Mouse (Mus musculus): ENCODE measurements around the gene Ak6.

The Ak6 gene

DNA sequence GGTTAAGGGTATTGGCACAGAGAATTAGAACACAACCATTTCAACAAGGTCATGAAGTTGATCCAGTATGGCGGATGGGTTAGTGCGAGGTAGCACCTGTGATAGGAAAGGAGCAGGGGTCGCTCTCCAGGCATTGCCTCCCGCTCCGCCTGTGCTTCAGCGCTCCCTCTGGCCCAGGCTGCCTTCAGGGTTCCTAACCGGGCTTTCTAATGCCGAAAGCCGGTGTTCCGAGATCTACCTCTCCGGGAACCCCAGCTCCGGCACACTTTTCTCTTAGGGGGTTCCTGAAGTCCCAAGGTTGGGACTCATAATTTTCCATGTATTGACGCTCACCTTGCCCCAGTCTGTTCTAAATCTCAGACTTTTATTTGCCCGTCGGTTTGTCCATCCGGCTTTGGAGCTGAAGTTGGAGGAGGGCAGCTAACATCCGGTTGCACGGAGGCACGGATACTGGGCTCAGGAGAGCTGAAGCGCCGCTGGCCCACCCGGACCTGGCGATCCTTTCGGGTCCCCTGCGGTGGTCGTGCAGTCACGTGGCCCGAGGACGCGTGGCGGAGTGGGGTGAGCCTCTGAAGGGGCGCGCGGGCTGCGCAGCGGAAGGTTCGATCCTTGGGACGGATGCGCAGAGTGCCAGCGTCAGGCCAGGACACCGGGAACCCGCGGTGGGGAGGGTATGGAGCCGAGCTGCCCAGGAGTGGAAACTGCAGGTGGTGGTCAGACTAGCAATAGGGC is 18.7 kb downstream of the Ak6 start, which contains the start of gene Ccdc125:
Gene Ccdc125, plus strand, starts transcription at position 427 of the 732 bp plus-strand sequence.
- DNase-seq (ENCODE audit: low spot score in 2 of 2) = no peak

DNA sequence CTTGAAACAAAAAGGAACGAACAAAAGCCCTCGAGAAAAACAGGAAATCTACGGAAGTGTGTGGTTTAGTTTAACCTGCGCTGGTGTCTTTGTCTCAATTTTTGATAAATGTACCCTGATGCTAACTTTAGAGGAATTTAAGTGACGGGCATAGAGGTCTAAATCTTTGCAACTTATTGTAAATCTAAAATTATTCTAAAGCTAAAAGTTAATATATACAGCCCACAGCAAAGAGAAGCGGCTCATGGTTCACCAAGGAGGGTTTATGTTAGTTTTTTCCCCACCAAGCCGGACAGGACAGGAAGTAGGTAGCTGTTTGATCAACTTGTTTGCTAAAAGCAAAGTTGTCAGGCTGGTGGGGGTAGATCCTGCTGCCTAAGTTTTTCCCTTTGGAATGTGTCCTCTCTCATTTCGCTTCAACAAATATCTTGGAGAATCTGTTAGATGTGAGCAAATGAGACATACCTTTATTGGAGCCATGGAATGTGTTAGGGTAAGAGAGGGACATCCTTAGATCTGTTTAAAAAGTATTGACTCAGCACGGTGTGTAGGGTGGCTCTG is 19.5 kb downstream of the Ak6 start:
- no peak for DNase-seq (ENCODE audit: low spot score in 2 of 2)

DNA sequence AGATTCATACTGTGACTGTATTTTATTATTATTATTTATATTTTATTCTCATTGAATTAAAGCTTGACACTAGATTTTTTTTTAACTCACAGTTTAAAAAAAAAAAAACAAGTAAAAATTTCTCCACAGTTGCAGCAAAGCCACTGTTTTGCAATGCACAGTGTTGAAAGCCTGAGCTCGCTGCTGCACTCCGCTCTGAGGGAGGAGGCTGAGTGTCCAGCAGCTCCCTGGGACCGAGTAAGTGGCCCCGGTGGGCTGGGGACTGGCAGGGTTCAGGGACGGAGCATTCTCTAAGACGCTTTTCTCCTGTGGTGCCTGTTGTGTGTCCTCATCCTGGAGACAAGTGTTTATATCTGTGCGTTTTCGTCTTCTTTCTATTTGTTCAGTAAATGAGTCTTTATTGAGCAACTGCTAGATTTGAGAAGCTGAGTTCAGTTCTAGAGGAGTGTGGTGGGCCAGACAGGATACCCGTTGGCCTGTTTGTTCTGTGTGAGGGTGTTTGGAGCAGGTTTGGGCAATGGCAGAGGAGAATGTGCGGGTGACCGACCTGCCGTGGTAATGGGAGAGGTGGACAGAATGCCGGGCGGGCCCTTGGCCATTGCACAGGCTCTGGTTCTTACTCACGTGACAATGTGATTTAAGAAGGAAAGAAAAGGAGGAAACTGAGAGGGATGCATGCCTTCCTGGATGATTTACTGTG is 25.3 kb downstream of the Ak6 start:
- no peak for DNase-seq (ENCODE audit: low spot score in 2 of 2)

DNA sequence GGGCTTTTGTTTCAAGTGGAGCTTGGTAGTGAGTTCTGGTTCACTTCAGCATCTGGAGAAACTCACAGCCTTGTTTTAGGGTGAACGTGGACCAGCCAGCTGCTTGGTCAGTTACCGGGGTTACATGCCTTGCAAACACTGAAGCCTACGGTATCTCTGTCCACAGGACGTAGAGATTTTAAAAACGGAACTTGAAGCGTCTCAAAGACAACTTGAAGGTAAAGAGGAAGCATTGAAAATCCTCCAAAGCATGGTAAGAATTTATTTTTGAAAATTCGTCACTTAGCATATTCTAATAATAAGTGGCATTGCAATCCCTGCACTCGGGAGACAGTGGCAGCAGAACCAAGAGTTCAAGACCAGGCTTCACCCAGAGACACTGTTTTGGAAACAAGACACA is 30.8 kb downstream of the Ak6 start:
- DNase-seq (ENCODE audit: low spot score in 2 of 2) = no peak

DNA sequence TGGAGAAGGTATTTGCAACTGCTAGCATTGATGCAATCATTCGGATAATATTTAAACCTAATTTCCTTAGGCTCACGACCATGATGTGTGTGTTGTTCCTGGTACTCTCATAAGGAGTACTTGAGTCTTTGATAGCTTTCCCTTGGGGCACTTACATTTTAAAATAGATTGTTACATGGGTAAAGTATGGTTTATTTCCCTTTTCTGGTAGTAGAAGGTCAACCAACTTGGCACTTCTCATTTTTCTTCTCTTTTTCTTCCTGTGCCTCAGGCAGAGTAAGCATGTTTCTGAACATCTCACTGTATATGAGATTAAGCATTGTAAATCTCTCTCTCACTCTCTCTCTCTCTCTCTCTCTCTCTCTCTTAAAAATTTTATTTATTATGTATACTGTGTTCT is 32.1 kb downstream of the Ak6 start:
- DNase-seq (ENCODE audit: low spot score in 2 of 2) = no peak

DNA sequence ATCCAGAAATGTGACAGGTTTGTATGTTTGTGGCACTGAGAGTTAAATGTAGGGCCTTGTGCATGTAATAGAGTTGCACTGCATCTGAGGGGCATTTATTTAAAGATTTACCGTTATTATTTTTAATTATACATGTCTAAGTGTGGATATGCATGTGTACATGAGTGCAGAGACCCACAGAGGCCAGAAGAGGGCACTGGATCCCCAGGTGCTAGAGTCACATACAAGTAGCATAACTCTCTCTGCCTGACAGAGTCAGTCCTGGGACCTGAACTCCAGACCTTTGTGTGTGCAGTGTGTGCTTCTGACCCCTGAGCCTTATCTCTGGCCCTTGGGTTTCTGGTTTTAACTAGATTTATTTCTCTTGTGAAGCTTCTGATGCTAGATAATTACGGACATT is 33.6 kb downstream of the Ak6 start:
- DNase-seq (ENCODE audit: low spot score in 2 of 2) = no peak

DNA sequence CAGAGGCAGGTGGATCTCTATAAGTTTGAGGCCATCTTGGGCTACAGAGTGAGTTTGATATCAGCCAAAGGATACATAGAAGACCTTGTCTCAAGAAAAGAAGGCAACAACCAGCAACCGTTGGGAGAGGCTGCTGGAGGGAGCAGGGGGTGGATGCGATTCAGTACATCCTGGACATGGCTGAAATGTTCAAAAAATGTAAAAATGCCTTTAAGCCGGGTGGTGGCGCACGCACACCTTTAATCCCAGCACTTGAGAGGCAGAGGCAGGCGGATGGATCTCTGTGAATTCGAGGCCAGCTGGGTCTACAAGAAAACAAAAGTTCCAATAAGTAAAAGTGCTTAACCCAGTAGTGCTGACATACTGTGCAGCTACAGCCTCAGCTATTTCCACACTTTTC is 36.7 kb downstream of the Ak6 start:
- no peak for DNase-seq (ENCODE audit: low spot score in 2 of 2)

DNA sequence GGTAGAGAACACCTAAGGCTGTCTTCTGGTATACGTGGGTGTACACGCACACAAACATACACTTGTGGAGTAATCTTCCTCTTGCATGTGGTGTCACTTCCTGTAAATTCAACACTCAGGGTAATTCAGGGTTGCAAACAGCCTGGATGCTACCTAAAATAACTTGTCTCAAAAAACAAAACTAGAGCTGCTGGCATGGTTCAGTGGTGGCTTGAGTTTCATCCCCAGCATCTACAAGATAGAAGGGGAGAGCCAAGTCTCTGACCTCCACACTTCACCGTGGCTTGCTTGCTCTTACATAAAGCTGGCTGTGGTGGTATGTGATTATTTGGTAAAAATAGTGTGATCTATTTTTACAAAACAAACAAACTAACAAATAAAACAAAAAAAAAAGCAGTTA is 46.8 kb downstream of the Ak6 start:
- DNase-seq (ENCODE audit: low spot score in 2 of 2) = no peak

DNA sequence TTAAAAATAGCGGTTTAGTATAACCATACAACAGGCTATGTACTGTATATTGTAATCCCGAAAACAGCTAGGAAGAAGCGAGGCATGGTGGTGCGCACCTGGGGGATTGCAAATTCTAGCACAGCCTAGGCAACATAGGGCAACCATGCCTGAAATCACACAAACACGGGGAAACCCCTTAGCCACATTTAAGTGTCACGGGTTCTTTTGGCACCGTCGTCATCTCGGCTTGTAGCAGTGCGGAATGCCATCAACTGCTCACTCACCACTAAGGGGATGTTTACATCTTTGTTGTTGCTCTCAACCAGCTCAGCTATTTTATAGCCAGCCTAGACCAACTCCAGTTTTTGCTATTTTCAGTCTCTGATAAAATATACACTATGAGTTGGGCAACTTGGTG is 48.1 kb downstream of the Ak6 start:
- no peak for DNase-seq (ENCODE audit: low spot score in 2 of 2)

DNA sequence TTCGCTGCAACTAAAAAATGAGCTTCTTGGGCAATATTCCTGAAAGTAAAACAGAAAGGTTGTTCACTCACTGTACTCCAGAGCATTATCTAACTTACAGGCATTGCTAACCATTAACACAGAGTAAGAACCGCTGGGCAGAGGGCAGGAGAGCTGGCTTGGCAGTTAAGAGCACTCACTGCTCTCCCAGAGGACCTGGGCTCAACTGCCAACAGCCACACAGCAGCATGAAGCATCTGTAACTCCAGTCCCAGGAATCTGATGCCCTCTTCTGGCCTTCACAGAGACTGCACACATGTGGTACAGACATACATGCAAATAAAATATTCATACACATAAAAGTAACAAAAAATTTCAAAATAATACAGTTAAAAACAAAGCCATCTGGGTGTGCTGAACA is 52.7 kb downstream of the Ak6 start:
- no peak for DNase-seq (ENCODE audit: low spot score in 2 of 2)

DNA sequence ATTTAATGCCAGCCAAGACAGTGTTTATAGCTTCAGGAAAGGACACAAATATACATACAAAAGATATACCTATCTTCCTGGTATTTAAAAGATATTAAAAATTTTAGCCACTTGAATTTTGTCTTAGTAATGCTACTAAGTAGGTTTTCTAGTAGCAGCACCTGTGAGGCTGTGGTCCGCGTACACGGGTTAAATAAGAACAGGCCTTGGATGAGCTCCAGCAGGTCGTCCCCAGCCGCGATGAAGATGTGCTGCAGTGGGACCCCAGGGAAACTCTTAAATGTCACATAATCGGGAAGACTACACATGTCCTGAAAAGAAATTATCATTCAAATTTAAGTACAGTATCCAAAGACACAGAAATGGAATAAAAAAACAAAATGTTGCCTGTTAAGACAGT is 55.4 kb downstream of the Ak6 start:
- no peak for DNase-seq (ENCODE audit: low spot score in 2 of 2)

DNA sequence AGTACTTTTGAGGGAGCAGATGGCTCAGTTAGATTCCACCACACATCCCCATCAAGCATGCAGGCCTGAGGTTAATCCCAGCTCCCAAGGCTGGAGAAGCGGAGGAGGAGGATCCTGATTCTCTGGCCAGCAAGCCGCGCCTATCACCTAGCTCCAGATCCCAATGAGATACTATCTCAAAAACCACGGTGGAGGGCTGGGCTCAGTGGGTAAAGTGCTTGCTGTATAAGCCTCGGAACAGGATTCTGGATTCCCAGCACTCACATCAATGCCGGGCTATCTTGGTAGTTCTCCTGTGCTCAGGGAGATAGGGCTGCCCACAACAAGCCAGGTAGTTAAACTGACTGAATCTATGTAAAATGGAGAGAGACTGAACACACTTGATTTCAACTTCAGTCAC is 64.7 kb downstream of the Ak6 start:
- no peak for DNase-seq (ENCODE audit: low spot score in 2 of 2)
